Mouse (Mus musculus) embryo, embryonic 11 days (tissue): ENCODE results near the gene Schip1.
A peak's percentile ranks its signal among the peaks of the same experiment; 100 is the strongest.

Experiments used
- DNase-seq: peaks from one replicate; pipeline ENCODE4 v3.0.0-alpha.2; 2015

Schip1 gene

GRCm38 (mm10) chr3:68130386-68130785 lies 65.8 kb downstream of the Schip1 start:
- DNase-seq, result no peak

GRCm38 (mm10) chr3:68138833-68139627 lies 74.4 kb downstream of the Schip1 start:
- DNase-seq, result no peak

- DNase-seq, result no peak
Observed at GRCm38 (mm10) chr3:68150688-68151087, 86.1 kb downstream of the Schip1 start.

GRCm38 (mm10) chr3:68160175-68160574 lies 95.6 kb downstream of the Schip1 start:
- DNase-seq, result no peak

- no peak for DNase-seq
Observed at GRCm38 (mm10) chr3:68160760-68161159, 96.2 kb downstream of the Schip1 start.

GRCm38 (mm10) chr3:68178248-68178647 lies 113.6 kb downstream of the Schip1 start:
- DNase-seq, result no peak

GRCm38 (mm10) chr3:68187471-68187870 lies 122.9 kb downstream of the Schip1 start:
- DNase-seq, result peak; percentile 30

GRCm38 (mm10) chr3:68189100-68189499 lies 124.5 kb downstream of the Schip1 start:
- DNase-seq, result no peak

GRCm38 (mm10) chr3:68196933-68197332 lies 132.3 kb downstream of the Schip1 start:
- DNase-seq, result no peak

GRCm38 (mm10) chr3:68201214-68201613 lies 136.6 kb downstream of the Schip1 start:
- peak; percentile 5 for DNase-seq

GRCm38 (mm10) chr3:68202162-68202902 lies 137.7 kb downstream of the Schip1 start:
- peak; percentile 10 for DNase-seq

GRCm38 (mm10) chr3:68203934-68204467 lies 139.4 kb downstream of the Schip1 start:
- no peak for DNase-seq

- no peak for DNase-seq
Observed at GRCm38 (mm10) chr3:68210422-68210821, 145.8 kb downstream of the Schip1 start.

GRCm38 (mm10) chr3:68221452-68221851 lies 156.8 kb downstream of the Schip1 start:
- no peak for DNase-seq

GRCm38 (mm10) chr3:68239887-68240286 lies 175.3 kb downstream of the Schip1 start:
- DNase-seq, result no peak

GRCm38 (mm10) chr3:68243239-68243638 lies 178.6 kb downstream of the Schip1 start:
- DNase-seq, result no peak

- DNase-seq, result no peak
Observed at GRCm38 (mm10) chr3:68246154-68246553, 181.6 kb downstream of the Schip1 start.

GRCm38 (mm10) chr3:68250589-68250988 lies 186.0 kb downstream of the Schip1 start:
- no peak for DNase-seq

GRCm38 (mm10) chr3:68252335-68252734 lies 187.7 kb downstream of the Schip1 start:
- no peak for DNase-seq

GRCm38 (mm10) chr3:68262304-68262703 lies 197.7 kb downstream of the Schip1 start:
- DNase-seq, result no peak

- DNase-seq, result no peak
Observed at GRCm38 (mm10) chr3:68267905-68268304, 203.3 kb downstream of the Schip1 start.

- DNase-seq, result no peak
Observed at GRCm38 (mm10) chr3:68269251-68269650, 204.6 kb downstream of the Schip1 start.

- no peak for DNase-seq
Observed at GRCm38 (mm10) chr3:68270246-68270645, 205.6 kb downstream of the Schip1 start.

- DNase-seq, result peak; percentile 56
Observed at GRCm38 (mm10) chr3:68271457-68271856, 206.9 kb downstream of the Schip1 start.
